Mouse (Mus musculus) heart, embryonic 14.5 days (tissue): ENCODE results near the gene Gpr83. TPM values are rescaled to one million over a fixed set of nuclear protein-coding genes. Genes with fewer than 3 reads are reported as not detected.

Source experiments
- polyA plus RNA-seq: library from polyadenylated mRNA; unstranded; fragments of >200 nt; fragmentation: Nextera tagmentation; extraction: Ambion mirVana; gene quantifications from 2 replicates; pipeline ENCODE4 v1.2.1, GENCODE M21; 2014

Gene Gpr83
- polyA plus RNA-seq, 1 experiment from 2014 or later: 0.18 TPM

Other genes with a start within 250 kb of the Gpr83 start
- gene Amotl1, start 215.2 kb upstream of the Gpr83 start, polyA plus RNA-seq: 25.5 and 26.4 TPM in 2 replicates
- gene Piwil4, start 119.5 kb upstream of the Gpr83 start, polyA plus RNA-seq: 0.07 TPM in 1 of 2 replicates, not detected in the other
- gene Fut4, start 107.8 kb upstream of the Gpr83 start, polyA plus RNA-seq: 1.1 and 1.2 TPM in 2 replicates
- not detected in 2 replicates for gene 1700012B09Rik, start 89.2 kb upstream of the Gpr83 start, polyA plus RNA-seq
- gene Mre11a, start 75.6 kb upstream of the Gpr83 start, polyA plus RNA-seq: 11.9 and 14.7 TPM in 2 replicates
- 22.4 and 23.2 TPM in 2 replicates for gene Ankrd49, start 75.4 kb upstream of the Gpr83 start, polyA plus RNA-seq
- not detected in 2 replicates for gene Izumo1r, start 43.7 kb downstream of the Gpr83 start, polyA plus RNA-seq
- 24.9 and 26.1 TPM in 2 replicates for gene Panx1, start 185.3 kb downstream of the Gpr83 start, polyA plus RNA-seq